Mouse (Mus musculus): Measurements from ENCODE around the gene Cd300a. TPM values are rescaled to one million over a fixed set of nuclear protein-coding genes. Genes with fewer than 3 reads are reported as not detected.

Cd300a gene
- 1.3 and 2.2 TPM in 2 replicates for polyA plus RNA-seq (2012; rRNA removed)

DNA sequence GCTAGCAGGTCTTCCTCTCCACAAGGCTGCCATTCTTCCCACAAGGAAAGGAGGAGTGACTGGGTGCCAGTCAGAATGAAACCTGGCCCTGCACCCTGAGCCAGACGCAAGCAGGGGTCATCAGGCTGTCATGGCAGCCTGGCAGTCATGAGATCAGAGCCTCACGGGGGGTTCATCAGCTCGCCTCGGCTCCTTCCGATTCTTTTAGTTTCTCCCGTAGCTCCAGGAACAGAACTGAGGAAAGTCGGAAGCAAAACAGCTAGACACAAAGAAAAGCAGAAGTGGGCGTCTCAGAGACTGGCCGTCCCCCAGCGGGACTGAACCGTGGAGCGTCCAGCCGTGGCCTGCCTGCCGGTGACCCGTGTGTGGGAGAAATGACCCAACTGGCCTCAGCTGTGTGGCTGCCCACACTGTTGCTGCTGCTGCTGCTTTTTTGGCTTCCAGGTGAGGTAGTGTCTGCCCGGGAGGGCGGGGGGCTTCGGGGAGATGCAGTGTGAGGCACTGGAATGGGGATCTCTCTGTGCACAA lies at the start of gene Cd300a:
TSS of gene Cd300a (plus strand) at position 51 of the 528 bp plus-strand sequence.
- 74% methylated on average over 18 of the region's 18 CpGs for WGBS
- DNase-seq (ENCODE audit: low read depth, low spot score) = no peak

DNA sequence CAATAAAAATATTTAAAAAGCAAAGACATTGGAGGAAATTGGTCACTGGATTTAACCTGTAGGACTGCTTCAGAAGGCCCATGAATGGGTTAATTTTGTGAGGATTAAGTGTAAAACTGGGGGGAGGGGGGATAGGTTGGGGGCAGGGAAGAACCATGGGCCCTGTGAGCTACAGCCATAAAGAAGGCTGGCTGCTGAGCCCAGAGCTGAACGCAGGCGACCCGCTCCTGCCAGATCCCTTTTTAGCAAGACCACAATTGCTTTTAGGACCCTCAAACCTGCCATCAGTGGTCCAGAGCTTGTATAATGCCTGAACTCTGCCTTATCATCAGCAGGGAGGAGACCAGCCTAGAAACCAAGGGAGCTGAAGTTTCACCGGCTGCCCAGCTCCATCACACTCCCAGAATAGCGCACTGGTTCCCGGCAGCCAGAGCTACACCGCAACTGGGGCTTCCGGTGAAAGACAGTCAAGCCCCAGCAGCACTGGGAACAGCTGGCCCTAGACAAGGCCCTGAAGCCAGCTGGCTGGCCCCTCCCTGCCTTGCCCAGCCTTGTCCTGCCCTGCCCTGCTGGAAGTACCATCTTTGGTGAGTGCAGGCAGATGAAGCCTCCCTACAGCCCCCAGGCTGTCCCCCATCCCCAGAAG lies 45.9 kb upstream of the Cd300a start:
- no peak for DNase-seq (ENCODE audit: low read depth, low spot score)
- 24% methylated on average over 8 of the region's 8 CpGs for WGBS

DNA sequence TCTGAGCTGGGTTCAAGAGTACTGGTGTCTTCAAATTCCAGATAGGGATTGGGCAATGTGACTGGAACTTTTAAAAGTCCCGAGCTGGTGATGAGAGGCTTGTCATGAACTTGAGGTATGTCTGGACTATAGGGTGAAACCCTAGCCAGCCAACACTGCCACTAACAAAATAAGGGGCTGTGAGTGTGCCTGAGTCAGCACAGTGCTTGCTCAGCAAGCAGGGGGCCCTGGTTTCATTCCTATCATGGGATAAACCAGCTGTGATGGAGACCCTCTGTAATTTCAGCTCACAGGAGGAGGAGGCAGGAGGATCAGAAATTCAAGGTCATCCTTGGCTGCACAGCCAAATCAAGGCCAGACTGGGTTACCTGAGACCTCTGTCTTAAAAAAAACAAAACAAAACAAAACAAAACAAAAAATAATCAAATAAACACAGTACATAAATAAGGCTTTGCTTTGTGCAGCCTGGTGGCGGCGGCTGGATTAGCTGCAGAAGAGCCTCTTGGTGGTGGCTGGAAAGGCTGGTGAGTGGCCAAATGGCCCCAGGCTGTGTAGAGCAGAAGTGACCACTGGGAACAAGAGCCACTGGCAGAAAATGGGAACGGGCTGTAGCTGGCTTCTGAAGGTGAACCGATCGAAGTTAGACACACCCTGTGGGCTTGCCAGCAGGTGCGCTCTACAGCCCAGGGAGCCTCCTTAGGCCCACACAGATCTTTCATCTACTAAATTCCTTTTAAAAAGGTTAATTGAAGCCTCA lies 45.2 kb upstream of the Cd300a start:
- DNase-seq (ENCODE audit: low read depth, low spot score) = no peak
- 53% methylated on average over 7 of the region's 7 CpGs for WGBS

DNA sequence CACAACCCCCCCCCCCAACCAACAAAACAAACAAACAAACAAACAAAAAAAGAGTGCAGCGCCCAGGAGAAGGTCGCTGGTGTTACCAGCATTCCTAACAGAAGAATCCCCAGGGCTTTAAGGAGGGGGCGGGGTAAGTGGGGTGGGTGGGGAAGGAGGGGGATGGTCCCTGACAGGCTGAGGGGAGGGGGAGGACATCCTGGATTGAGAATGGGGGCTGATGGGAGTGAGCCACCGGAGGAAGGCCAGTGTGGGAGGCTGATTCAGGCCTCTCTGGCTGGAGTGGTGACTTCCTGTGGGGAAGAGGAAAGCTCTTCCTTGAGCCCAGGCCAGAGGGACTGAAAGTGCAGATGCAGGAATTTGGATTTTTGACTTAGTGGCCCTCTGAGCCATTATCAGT lies 43.5 kb upstream of the Cd300a start:
- DNase-seq (ENCODE audit: low read depth, low spot score) = no peak
- WGBS = 83% methylated on average over 4 of the region's 4 CpGs

DNA sequence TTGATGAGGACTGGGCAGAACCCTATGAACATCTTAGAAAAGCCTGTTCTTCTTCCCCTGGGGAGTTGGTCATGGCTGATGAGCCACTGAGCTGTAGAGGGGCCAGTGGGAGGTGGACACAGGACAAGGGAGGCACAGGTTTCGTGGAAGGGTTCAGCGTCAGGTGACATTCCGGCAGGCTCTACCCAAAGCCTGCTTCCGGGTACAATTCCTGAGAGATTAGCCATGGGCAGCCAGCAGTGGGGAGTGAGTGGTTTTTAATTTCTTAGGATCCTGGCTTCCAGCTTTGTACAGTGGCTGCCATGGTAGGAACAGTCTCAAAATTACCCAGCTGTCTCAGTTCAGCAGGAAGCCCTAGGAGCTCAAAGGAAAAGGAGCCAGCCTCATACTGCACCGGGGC lies 42.8 kb upstream of the Cd300a start:
- 92% methylated on average over 5 of the region's 5 CpGs for WGBS
- DNase-seq (ENCODE audit: low read depth, low spot score) = no peak

DNA sequence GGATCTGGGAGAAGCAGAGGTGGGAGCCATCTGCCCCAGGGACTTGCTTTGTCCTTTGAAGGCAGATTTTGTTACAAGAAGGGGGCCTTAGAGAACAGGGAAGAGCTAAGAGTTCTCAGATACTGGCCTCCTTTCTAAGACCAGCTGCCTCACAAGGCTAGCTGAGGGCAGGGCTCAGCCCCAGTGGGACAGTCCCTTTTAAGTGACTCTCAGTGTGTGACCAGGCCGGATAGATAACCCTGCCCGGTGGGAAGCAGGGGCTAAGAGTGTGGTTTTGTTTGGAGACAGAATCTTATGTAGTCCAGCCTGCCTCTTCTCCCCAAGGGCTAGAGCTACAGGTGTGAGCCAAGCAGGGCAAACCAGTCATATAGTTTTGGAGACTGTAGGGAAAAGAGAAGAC lies 40.3 kb upstream of the Cd300a start:
- 45% methylated on average over 2 of the region's 2 CpGs for WGBS
- DNase-seq (ENCODE audit: low read depth, low spot score) = no peak

DNA sequence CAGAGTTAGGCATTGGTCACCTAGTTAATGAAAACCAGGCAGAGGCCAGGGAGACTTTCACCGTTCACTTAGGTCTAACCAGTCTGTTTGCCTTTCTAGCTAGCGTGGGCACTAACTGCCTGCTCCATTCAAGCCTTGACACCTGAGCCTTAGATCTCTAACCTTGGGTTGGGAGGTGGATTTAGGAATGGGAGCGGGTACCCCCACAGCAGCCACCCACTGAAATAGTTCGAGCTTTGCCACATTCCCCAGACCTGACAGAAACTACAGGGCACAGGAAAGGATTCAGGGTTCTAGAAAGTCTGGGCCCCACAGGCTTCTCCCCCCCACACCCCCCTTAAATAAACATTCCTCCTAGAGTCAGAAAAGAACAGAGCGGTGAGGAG lies 39.8 kb upstream of the Cd300a start:
- WGBS = 35% methylated on average over 5 of the region's 5 CpGs

DNA sequence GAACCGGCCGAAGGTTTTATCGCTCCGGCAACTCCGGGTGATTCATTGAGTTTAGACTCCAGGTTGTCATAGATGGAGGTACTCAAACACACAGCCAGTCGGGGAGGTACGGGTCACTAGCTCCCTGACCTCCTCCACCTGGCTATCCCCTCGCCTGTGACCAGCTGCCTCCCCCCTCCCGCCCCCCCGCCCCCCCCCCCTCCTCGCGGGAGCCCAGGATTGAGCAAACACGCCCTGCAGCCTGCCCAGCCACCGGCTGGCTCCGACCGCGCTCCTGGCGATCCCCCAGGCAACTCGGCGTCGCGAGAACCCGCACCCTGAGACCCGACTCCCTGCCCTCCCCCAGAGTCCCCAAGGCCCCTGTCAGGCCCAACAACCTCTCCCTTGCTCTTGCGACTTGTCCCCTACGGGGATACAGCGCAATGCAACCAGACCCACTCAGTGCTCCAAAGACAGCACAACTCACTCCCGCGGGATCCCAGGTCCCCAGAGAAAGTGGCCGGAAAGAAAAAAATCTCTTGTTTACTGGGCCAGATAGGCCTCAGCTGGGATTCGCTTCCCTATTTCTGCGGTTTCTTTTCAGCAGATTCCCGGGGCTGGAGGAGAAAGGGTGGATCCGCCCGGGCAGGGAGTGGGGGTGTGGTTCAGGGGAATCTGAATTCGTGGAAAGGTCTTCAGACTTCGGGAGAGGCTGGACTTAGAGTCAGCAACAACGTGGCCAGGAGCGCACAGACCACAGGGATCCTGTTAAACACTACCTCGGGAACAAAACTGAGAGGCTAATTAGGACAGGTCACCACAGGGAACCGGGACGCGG lies 39.2 kb upstream of the Cd300a start, which contains the start of gene Gprc5c:
TSS of gene Gprc5c (plus strand) at position 701 of the 817 bp plus-strand sequence.
- WGBS = 1% methylated on average over 37 of the region's 43 CpGs
- DNase-seq (ENCODE audit: low read depth, low spot score) = no peak

More for the DNA sequence above, 39.8 kb upstream of the Cd300a start:
- DNase-seq (ENCODE audit: low read depth, low spot score) = no peak

DNA sequence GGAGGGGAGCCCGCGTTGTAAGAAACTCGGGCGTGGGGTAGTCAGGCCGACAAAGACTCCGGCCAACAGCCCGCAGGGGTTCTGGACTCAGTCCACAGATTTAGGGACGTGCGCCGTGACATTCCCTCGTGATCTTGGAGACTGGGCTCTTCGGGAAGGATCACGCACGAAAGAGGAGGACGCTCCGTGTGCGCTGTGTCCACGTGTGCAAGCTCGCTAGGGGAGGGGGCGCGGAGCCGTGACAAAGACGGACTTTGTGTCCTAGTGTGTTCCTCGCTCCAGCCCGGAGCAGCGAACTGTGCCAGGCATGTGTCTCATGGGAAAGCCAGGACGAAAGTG lies 38.6 kb upstream of the Cd300a start:
- no peak for DNase-seq (ENCODE audit: low read depth, low spot score)
- WGBS = under 1% methylated on average over 27 of the region's 27 CpGs

DNA sequence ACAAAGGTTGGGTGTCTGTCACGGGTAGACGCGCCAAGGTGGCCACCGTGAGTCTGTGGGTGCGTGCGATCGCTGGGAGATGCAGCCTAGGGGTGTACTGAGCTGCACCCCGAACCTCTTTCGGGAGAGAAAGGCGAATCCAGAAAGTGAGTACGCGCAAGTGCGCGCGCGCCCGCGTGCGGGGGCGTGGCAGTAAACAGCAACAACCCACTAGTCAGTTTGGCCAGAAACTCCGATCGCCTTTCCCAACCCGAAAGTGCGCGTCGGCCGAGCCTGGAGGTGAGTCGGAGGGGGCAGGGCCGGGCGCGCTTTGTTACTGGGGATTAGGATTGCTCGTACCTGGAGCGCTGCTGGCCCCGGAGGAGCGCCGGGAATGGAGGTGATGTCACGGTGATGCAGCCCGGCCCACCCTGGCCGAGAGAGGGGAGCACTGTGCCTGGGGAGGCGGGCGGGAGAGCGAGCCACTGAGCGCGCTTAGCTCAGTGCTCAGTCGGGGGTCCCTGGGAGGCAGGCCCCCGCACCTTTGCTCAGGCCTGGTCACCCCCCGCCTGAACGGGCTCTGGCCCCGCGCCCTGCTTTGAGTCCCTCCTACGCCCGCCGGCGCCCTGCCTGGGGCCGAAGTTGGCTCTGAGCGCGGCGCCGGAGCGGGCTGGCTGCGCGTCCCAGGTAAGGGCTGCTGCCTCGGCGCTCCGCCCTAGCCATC lies 38.1 kb upstream of the Cd300a start:
- under 1% methylated on average over 65 of the region's 65 CpGs for WGBS
- DNase-seq (ENCODE audit: low read depth, low spot score) = no peak

DNA sequence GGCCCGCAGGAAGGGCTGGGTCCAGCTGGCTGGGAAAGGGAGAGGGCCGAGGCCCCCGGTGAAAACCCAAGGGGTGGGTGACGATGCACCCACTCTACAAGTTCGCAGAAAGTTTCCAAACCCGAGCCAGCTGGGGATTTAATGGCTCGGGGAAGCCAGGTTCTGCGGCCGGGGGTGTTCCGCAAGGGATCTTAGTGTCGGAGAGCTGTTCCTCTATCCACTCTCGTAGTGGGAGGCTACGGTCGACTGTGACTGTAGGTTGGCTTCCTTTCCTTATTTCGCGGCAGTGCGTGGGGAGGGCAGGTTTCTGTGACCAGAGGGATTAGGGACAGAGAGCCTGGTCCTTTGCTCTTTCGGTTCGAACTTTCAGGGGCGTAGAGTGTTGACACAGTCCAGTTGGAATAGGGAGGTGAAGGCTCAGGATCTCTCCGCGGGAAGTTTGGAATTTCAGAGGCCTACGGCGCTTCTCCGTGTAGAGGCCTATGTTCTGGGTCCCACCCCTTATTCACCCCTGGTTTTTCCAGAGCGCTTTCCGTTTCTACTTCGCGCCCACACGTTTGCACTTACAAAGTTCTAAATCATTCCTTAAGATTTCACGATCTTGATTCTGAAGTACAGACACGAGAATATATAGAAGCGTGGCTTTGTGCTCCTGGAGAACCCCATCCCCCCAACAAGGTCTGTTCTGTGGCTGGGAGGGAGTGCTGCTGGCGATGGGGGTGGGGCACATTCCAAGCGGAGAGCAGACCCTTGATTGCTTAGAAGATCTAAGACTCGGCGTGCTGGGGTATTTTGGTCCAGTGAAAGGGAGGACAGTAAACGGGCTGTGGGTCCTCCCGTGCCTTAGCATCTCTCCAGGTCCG lies 37.3 kb upstream of the Cd300a start:
- no peak for DNase-seq (ENCODE audit: low read depth, low spot score)
- 10% methylated on average over 40 of the region's 40 CpGs for WGBS

DNA sequence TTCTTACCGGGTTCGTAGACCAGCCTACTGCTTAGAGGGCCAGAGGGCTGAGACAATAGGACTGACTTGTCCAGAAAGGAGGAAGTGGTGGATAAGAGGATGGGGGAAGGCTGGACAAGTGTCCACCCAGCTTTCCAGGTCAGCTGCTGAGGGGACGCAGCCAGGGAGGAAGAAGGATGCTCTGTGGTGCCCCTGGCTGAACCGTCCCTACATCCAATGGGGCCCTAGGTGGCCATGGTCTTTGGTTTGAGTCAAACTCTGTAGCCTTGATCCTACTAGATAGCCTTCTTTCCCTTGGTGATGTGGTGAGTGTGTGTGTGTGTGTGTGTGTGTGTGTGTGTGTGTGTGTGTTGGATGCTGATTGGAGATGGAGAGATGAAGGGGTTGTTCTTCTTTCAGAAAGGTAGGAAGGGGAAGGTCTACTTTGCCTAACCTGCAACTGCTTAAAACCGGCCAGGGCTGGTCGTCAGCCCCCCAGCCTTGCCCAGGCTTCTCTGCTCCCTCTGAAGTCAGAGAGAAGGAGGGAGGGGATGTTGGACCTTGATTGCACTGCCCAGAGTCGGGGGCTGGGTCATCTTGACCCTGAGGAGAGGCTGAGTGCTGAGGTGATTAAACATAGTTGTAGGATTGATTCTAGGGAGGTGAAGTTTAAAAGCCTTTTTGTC lies 36.5 kb upstream of the Cd300a start:
- no peak for DNase-seq (ENCODE audit: low read depth, low spot score)
- WGBS = 54% methylated on average over 7 of the region's 7 CpGs

DNA sequence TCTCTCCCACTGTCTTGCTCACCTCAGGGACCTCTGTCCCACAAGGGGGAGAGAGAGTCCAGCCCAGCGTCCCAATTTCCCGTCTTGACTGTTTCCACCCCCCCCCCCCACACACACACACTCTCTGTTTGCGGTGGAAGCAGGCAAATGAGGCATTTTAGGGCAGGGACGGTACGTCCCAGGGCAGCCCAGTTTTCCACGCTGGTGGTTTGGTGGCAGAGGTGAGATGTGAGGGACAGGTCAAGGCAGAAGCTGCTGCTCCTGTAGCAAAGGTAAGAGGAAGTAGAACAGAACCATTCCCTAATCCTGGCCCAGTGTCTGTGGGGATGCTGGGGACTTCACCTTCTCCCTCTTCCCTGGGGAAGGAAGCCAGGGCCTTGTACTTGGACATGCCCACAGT lies 35.3 kb upstream of the Cd300a start:
- 71% methylated on average over 6 of the region's 6 CpGs for WGBS
- DNase-seq (ENCODE audit: low read depth, low spot score) = no peak

DNA sequence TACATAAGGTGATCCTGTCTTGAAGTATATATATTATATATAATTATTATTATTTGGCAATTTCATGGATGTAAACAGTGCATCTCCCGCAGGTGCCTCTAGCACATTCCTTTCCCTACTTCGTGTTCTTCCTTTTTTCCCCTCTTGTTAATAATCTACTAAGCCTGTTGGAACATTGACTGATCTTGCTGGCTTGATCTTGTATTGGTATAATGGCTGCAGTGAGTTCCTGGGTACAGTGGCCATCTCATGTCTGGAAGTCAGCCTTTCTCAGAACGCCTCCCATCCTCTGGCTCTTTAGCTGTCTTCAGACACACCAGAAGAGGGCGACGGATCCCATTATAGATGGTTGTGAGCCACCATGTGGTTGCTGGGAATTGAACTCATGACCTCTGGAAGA lies 33.7 kb upstream of the Cd300a start:
- WGBS = 68% methylated on average over 5 of the region's 5 CpGs
- DNase-seq (ENCODE audit: low read depth, low spot score) = no peak

DNA sequence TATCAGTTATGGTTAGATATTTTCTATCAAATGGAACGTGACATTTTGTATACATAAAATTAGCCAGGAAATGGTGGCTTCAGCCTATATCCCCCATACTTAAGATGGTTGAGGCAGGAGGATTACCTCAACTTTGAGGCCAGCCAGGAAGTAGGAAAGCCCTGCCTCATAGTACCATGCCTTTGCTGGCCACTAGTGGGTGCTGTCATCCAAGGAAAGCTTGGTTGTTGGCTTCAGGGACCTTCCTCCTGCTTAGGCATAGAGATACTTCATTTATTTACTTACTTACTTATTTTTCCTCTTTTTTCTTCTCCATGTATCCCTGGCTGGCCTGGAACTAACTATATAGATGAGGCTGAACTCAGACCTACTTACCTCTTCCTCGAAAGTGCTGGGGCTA lies 31.2 kb upstream of the Cd300a start:
- DNase-seq (ENCODE audit: low read depth, low spot score) = no peak
- 93% methylated on average over 2 of the region's 2 CpGs for WGBS

DNA sequence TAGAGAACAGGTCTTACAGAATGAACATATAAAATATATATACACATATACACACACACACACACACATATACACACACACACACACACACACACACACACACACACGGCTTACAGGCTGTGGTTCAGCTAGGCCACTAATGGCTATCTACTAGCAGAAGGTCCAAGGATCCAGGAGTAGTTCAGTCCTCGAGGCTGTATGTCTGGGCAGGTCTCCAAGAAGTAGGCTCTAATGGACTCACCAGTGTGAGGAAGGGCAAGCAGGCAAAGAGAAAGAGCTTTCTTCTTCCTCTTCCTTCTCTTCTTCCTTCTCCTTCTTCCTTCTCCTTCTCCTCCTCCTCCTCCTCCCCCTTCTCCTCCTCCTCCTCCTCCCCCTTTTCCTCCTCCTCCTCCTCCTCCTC lies 28.8 kb upstream of the Cd300a start:
- no peak for DNase-seq (ENCODE audit: low read depth, low spot score)
- WGBS = 31% methylated on average over 2 of the region's 2 CpGs

DNA sequence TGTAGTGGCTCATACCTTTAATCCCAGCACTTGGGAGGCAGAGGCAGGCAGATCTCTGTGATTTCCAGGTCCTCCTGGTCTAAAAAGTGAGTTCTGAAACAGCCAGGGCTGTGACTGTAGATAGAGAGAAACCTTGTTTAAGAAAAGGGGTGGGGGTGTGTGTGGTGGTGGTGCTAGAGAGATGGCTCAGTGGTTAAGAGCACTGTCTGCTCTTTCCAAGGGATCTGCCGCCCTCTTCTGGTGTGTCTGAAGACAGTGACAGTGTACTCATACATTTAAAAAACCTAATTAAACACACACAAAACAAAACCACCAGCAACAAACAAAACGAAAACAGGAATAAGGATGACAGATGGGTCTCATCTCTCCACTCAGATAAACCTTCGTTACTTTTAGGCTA lies 27.2 kb upstream of the Cd300a start:
- DNase-seq (ENCODE audit: low read depth, low spot score) = no peak
- 88% methylated on average over 3 of the region's 3 CpGs for WGBS

DNA sequence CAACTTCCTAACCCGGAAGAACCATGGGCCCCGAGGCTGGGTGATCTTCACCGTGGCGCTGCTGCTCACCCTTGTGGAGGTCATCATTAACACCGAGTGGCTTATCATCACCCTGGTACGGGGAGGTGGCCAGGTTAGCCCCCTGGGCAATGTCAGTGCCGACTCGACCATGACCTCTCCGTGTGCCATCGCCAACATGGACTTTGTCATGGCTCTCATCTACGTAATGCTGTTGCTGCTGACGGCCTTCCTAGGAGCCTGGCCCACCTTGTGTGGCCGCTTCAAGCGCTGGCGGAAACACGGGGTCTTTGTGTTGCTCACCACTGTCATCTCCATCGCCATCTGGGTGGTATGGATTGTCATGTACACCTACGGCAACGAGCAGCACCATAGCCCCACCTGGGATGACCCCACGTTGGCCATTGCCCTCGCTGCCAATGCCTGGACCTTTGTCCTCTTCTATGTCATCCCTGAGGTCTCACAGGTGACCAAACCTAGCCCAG lies 25.9 kb upstream of the Cd300a start:
- 91% methylated on average over 21 of the region's 21 CpGs for WGBS
- DNase-seq (ENCODE audit: low read depth, low spot score) = no peak

All from large intestine, adult 2 months (tissue).